Mouse (Mus musculus) kidney, adult 2 months (tissue): ENCODE results near the gene Tff2.

Experiments
- CTCF ChIP-seq: fragments of 200-500 bp; conservative IDR thresholded peaks from 2 replicates; pipeline ENCODE4 v1.5.1; 2011; ENCODE audit warnings: low read depth, mild to moderate bottlenecking, control low read depth, low read length, moderate library complexity, mixed read lengths; ENCODE audit not compliant: insufficient read depth, insufficient read length
- POLR2A ChIP-seq: fragments of 200-500 bp; IDR thresholded peaks from one replicate; pipeline ENCODE4 v1.6.1; 2011; ENCODE audit warnings: low read depth, low read length, control low read depth

GRCm38 (mm10) chr17:31153785-31154184 lies 9.7 kb upstream of the Tff2 start:
- TF ChIP-seq POLR2A (no peak), CTCF (no peak)
